Mouse (Mus musculus) heart, adult 2 months (tissue): ENCODE data around the gene Psma5. TPM values are rescaled to one million over a fixed set of nuclear protein-coding genes. Genes with fewer than 3 reads are reported as not detected.

Experiments
- DNase-seq, 2 experiments: peaks; one replicate each; pipeline ENCODE4 v3.0.0; 2021
- H3K27ac ChIP-seq: fragments of 200-600 bp; 2 replicates; pipeline ENCODE4 v1.8.1; 2022
- H3K27me3 ChIP-seq: fragments of 200-500 bp; 2 replicates; pipeline ENCODE4 v1.6.1; 2012; ENCODE audit warnings: mild to moderate bottlenecking, low read length, inconsistent platforms, mixed read lengths; ENCODE audit not compliant: control insufficient read depth, insufficient read depth
- H3K36me3 ChIP-seq: fragments of 200-500 bp; 2 replicates; pipeline ENCODE4 v1.6.1; 2012; ENCODE audit warnings: low read length, inconsistent platforms; ENCODE audit not compliant: control insufficient read depth, insufficient read depth
- H3K4me1 ChIP-seq: fragments of 200-500 bp; 2 replicates; pipeline ENCODE4 v1.6.1; 2011; ENCODE audit warnings: low read length; ENCODE audit not compliant: control insufficient read depth, insufficient read depth
- H3K4me3 ChIP-seq: fragments of 200-600 bp; 2 replicates; pipeline ENCODE4 v1.8.1; 2022
- H3K79me2 ChIP-seq: fragments of 200-500 bp; replicated peaks from 2 replicates; pipeline ENCODE4 v1.6.1; 2012; ENCODE audit warnings: mild to moderate bottlenecking, inconsistent platforms, low read length, moderate library complexity, mixed read lengths; ENCODE audit not compliant: control insufficient read depth, insufficient read depth
- H3K9ac ChIP-seq: fragments of 200-500 bp; 2 replicates; pipeline ENCODE4 v1.6.1; 2012; ENCODE audit warnings: low read depth, mild to moderate bottlenecking, control low read depth, inconsistent platforms, low read length, mixed read lengths
- CTCF ChIP-seq: fragments of 200-600 bp; IDR thresholded peaks from 2 replicates; pipeline ENCODE4 v1.8.1; 2022; ENCODE audit warnings: antibody characterized with exemption, mild to moderate bottlenecking, moderate library complexity
- EP300 ChIP-seq: fragments of 200-500 bp; IDR thresholded peaks from 2 replicates; pipeline ENCODE4 v1.6.1; 2011; ENCODE audit warnings: low read depth, low read length, control low read depth; ENCODE audit not compliant: insufficient read depth
- POLR2A ChIP-seq: fragments of 200-500 bp; IDR thresholded peaks from 2 replicates; pipeline ENCODE4 v1.6.1; 2011; ENCODE audit warnings: mild to moderate bottlenecking, low read depth, low read length, control low read depth; ENCODE audit not compliant: insufficient read depth
- WGBS: fragments of 180-500 bp; shearing (Covaris S2); methylation state at CpG from one replicate; pipeline ENCODE4 v1.1.7; 2018; 5-methylcytosine and 5-hydroxymethylcytosine counted together
- intact Hi-C: fragments of 180-260 bp; cut with DNase I; formaldehyde crosslinking; loops from one replicate; pipeline ENCODE4 v1.15.1; 2025
- polyA plus RNA-seq: library from polyadenylated mRNA; depleted of rRNA; stranded (reverse); fragments of >200 nt; gene quantifications from 2 replicates; pipeline ENCODE4 v1.2.3, GENCODE M21; 2012
- total RNA-seq, 2 experiments: library from RNA; stranded (reverse); gene quantifications; 2 replicates each; pipeline ENCODE4 v1.2.3; 2021

Psma5 gene
- total and polyA plus RNA-seq, 3 experiments = 42.4 to 49.9 (median 48.1) TPM

DNA sequence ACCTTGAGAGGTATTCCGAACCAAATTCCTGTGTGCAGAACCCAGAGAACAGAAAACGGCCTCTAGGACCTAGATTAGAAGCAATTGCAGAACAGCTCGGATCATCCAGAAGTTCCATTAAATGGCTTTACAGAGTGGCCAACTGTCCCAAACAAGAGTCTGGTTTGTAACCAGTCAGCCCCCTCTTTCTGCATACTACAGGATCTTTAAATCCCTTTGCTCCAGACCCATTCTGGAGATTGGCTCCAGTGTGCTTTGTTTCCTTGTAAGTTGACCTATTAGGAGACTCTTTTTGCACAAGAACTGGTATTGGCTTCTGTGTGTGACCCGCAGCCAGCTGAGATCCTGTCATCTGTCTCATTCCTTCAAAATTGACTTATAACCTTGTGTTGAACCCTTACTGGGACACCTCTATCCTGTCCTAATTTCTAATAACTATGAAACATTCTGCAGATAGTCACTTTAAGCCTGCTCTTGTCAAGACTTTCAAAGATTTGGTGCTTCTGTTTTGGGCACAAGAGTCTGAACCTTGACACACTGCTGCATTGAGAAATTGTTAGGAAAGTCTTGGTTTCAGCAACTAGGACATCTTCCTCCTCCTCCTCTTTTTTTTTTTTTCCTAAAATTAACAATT lies 28.5 kb downstream of the Psma5 start:
- Histone ChIP-seq H3K79me2 (no peaks in the 10 kb centered on the region), H3K9ac (no peak overlapping the region), H3K36me3 (no peaks in the 10 kb centered on the region), H3K27me3 (no peaks in the 10 kb centered on the region), H3K27ac (peak overlapping the region; percentile 33; the same call in 1 of the 2 replicates), H3K4me1 (peaks cover 4% of the 10 kb centered on the region), H3K4me3 (no peak overlapping the region)
- TF ChIP-seq POLR2A = no peak
- no peak for TF ChIP-seq EP300
- DNase-seq = no peak
- 57% methylated on average over 4 of the region's 4 CpGs for whole genome bisulfite sequencing
- intact Hi-C loops = no loop called here

DNA sequence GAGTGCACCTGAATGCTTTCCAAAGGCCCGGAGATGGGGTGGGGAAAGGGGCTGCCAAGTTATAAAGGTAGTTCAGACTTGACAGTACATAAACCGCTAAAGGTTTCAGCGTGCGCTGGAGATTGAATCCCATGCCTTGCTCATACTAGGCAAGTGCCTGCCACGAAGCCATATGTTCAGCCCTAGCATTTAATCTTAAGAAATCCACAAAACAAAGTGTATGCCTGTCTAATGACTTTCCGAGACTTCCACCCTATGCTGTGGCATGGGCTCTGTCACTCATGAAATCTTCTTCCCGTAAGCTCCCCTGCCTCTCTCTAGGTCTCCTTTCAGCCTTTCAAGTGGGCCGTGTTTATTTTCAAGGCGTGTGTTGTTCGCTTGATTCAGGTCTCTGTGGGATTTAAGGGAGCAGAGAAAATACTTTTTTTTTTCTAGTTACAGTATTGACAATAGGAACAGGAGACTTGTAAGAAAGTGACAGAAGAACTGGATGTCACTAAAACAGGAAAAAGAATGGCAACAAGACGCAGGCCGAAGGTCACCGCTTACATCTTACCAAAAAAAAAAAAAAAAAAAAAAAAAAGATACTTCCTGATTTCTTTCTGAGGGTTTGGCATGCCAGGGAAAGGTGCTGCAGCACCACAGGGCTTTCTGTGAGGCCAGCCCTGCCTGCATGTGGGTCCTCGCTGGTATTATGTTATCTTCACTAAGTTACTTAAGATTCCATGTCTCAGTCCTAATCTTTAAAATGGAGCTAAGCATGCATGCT lies 30.1 kb downstream of the Psma5 start:
- H3K4me1 ChIP-seq = peaks cover 6% of the 10 kb centered on the region
- intact Hi-C loops = no loop called here
- H3K36me3 ChIP-seq = no peaks in the 10 kb centered on the region
- no peak for TF ChIP-seq EP300
- TF ChIP-seq CTCF = no peak
- no peak for TF ChIP-seq POLR2A
- no peak for DNase-seq
- H3K9ac ChIP-seq = no peak overlapping the region
- no peaks in the 10 kb centered on the region for H3K79me2 ChIP-seq
- no peak overlapping the region; the same call in 1 of the 2 replicates for H3K27ac ChIP-seq
- H3K4me3 ChIP-seq = no peak overlapping the region
- 68% methylated on average over 14 of the region's 14 CpGs for WGBS
- H3K27me3 ChIP-seq = no peaks in the 10 kb centered on the region

GRCm38 (mm10) chr3:108287811-108288805 lies 31.4 kb downstream of the Psma5 start:
- TF ChIP-seq POLR2A = no peak
- no peak for TF ChIP-seq CTCF
- no peak for TF ChIP-seq EP300
- no peaks in the 10 kb centered on the region for H3K27me3 ChIP-seq
- no peak for DNase-seq
- 70% methylated on average over 17 of the region's 17 CpGs for WGBS
- intact Hi-C loops = no loop called here
- H3K27ac ChIP-seq = peak overlapping the region; percentile 18
- no peak overlapping the region for H3K9ac ChIP-seq
- H3K36me3 ChIP-seq = no peaks in the 10 kb centered on the region
- no peaks in the 10 kb centered on the region for H3K79me2 ChIP-seq
- H3K4me3 ChIP-seq = no peak overlapping the region
- peaks cover 6% of the 10 kb centered on the region for H3K4me1 ChIP-seq

DNA sequence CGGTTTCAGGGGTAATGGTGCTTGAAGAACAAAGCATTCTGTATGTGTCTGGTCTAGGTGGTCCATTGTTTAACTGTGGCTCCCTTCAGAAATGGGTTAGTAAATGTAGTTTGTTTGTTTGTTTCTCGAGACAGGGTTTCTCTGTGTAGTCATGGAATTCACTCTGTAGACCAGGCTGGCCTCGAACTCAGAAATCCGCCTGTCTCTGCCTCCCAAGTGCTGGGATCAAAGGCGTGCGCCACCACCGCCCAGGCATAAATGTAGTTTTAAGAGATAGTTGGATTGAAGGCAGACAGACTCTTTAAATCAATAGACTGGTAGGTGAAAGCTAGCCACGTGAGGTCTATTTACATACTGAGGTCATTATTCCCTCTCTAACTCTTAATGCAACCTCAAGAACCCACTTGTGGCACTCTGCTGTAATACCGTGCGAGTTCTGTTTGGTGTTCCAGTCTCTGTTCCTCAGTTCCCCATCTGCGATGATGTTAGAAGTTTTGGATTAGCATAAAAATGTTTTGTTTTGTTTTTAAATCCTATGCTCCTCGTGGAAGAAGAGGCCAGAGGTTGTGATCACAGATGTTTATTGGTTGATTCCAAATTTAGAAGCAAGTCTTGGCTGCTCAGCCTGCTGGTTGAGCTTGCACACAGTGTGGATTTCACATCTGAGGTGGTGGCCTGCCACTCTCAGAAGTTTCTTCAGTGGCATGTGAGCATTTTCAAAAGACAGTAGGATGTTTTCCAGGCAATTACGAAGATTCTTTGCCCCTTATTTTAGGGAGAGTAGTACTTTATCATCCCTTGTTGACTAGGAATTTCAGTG lies 32.8 kb downstream of the Psma5 start:
- H3K4me3 ChIP-seq = no peak overlapping the region
- peaks cover 9% of the 10 kb centered on the region for H3K4me1 ChIP-seq
- TF ChIP-seq POLR2A = no peak
- no peak for TF ChIP-seq EP300
- no peak for TF ChIP-seq CTCF
- peak overlapping the region; percentile 8; the same call in 1 of the 2 replicates for H3K27ac ChIP-seq
- no peaks in the 10 kb centered on the region for H3K27me3 ChIP-seq
- intact Hi-C loops = no loop called here
- 71% methylated on average over 13 of the region's 13 CpGs for WGBS
- no peaks in the 10 kb centered on the region; the same call in 1 of the 2 replicates for H3K36me3 ChIP-seq
- H3K9ac ChIP-seq = no peak overlapping the region
- DNase-seq = no peak
- no peaks in the 10 kb centered on the region for H3K79me2 ChIP-seq
